Mouse (Mus musculus): ENCODE results near the gene Mbd3. TPM values are rescaled to one million over a fixed set of nuclear protein-coding genes. Genes with fewer than 3 reads are reported as not detected.

The Mbd3 gene
- polyA plus RNA-seq, 1 experiment, result 290 TPM

DNA sequence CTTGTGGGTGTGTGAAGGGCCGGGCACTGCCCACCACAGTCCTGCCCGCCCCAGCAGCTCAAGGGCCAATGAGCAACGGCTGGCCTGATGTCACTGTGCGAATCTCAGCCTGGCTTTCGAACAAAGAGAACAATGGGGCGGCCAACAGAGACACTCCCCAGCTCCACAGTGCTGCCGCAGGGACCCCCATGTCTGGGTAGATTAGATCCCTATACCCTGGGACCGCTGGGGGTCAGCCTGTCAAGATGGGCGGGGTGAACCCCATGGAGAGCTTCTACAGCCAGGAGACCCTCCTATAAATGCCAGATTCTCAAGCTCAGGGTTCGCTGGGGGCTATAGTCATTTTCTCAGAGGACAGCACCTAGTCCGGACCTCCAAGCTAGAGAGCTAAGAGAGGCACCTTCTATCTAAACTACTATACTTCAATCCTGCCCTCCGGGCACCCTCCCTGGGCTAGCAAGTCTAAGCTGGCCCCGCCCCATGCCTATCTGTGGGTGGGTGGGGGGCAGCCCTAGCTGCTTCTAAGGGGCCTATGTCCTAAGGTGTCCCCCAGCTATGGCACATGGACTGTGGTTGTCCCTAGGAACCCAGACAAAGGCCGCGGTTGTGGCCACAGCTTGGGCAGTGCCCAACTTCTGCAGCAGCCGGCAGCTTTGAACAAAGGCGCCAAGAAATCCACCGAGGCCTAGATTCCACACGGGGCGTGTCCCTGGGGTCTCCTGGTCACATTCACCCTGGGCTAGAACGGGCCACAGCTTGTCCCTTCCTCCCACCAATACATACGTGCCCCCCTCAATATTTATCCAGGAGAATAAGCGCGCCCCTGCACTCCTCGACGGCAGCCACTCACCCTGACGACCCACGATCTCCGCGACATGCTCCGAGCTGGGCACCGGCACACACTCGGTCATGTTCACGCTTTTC lies 13.3 kb downstream of the Mbd3 start:
- Histone ChIP-seq H3K4me1 (replicated peaks; ENCODE audit: control insufficient read depth, insufficient read depth, low read length) (peaks cover 35% of the 10 kb centered on the region), H3K4me3 (ENCODE audit: control insufficient read depth, insufficient read depth, low read length) (peak overlapping the region; percentile 50), H3K27ac (ENCODE audit: control insufficient read depth, insufficient read depth, low read length) (no peak overlapping the region), H3K27me3 (ENCODE audit: control insufficient read depth, insufficient read depth, low read length) (peaks cover 8% of the 10 kb centered on the region; the same call in 1 of the 2 replicates), H3K36me3 (ENCODE audit: control insufficient read depth, insufficient read depth, low read length) (peaks cover 12% of the 10 kb centered on the region)
- no peak for DNase-seq
- TF ChIP-seq POLR2A (IDR thresholded peaks at IDR 0.05; ENCODE audit: control insufficient read depth, extremely low read depth, insufficient read depth, low read length, poor library complexity) (0 out of 2 replicates have a peak, but pooled peaks have one; percentile 10), CTCF (IDR thresholded peaks at IDR 0.05; ENCODE audit: borderline replicate concordance, control insufficient read depth, extremely low read depth, insufficient read depth, low read length, poor library complexity) (no peak)
- 46% methylated on average over 34 of the region's 34 CpGs for WGBS

DNA sequence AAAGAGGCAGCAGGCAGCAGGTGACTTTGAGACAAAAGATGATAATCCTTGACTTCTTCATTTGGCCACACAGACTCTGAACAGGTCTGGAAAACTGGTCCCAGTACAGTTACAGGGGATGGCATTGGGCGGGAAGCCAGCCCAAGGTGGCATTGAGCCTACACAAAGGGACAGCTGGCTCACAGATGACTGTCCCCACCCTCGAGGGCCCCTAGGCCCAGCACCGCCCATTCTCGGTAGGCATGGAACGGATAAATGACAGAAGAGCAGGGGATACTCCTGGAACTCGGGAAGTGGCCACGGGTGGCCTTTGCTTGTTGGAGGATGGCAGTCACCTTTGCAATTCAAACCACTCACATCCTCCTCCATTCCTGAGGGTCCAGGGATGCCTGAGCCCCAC lies 14.0 kb downstream of the Mbd3 start:
- no peak for TF ChIP-seq CTCF (IDR thresholded peaks at IDR 0.05; ENCODE audit: borderline replicate concordance, control insufficient read depth, extremely low read depth, insufficient read depth, low read length, poor library complexity)
- no peak for TF ChIP-seq POLR2A (IDR thresholded peaks at IDR 0.05; ENCODE audit: control insufficient read depth, extremely low read depth, insufficient read depth, low read length, poor library complexity)
- Histone ChIP-seq H3K4me3 (ENCODE audit: control insufficient read depth, insufficient read depth, low read length) (no peak overlapping the region), H3K27ac (ENCODE audit: control insufficient read depth, insufficient read depth, low read length) (no peak overlapping the region), H3K36me3 (ENCODE audit: control insufficient read depth, insufficient read depth, low read length) (peaks cover 13% of the 10 kb centered on the region), H3K4me1 (replicated peaks; ENCODE audit: control insufficient read depth, insufficient read depth, low read length) (peaks cover 35% of the 10 kb centered on the region), H3K27me3 (ENCODE audit: control insufficient read depth, insufficient read depth, low read length) (peaks cover 8% of the 10 kb centered on the region; the same call in 1 of the 2 replicates)
- 82% methylated on average over 7 of the region's 7 CpGs for WGBS
- DNase-seq, result no peak

DNA sequence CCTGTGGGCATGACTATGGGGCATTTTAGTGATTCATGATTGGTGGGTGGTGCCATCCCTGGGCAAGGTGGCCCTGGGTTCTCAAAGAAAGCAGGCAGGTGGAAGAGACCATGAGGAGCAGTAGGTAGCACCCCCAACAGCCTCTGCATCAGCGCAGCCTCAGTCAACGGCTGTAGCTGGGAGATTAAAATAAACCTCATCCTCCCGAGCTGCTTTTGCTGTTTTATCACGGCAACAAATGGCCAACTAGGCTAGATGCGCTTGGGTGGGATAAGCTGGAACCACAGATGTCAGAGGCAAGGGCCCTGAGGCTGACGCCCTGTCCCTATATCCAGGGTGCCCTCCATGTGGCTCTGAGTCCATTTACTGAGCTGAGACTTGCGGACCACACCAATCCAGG lies 14.6 kb downstream of the Mbd3 start:
- TF ChIP-seq CTCF (IDR thresholded peaks at IDR 0.05; ENCODE audit: borderline replicate concordance, control insufficient read depth, extremely low read depth, insufficient read depth, low read length, poor library complexity) (no peak), POLR2A (IDR thresholded peaks at IDR 0.05; ENCODE audit: control insufficient read depth, extremely low read depth, insufficient read depth, low read length, poor library complexity) (no peak)
- Histone ChIP-seq H3K4me3 (ENCODE audit: control insufficient read depth, insufficient read depth, low read length) (no peak overlapping the region), H3K27ac (ENCODE audit: control insufficient read depth, insufficient read depth, low read length) (no peak overlapping the region), H3K4me1 (replicated peaks; ENCODE audit: control insufficient read depth, insufficient read depth, low read length) (peaks cover 35% of the 10 kb centered on the region), H3K27me3 (ENCODE audit: control insufficient read depth, insufficient read depth, low read length) (peaks cover 8% of the 10 kb centered on the region; the same call in 1 of the 2 replicates), H3K36me3 (ENCODE audit: control insufficient read depth, insufficient read depth, low read length) (peaks cover 13% of the 10 kb centered on the region)
- DNase-seq, result no peak
- 95% methylated on average over 7 of the region's 7 CpGs for WGBS

- 97% methylated on average over 4 of the region's 4 CpGs for WGBS
- peaks cover 35% of the 10 kb centered on the region for H3K4me1 ChIP-seq (replicated peaks; ENCODE audit: control insufficient read depth, insufficient read depth, low read length)
Measured at GRCm38 (mm10) chr10:80384115-80384639, 15.2 kb downstream of the Mbd3 start.

GRCm38 (mm10) chr10:80383431-80383830 lies 15.9 kb downstream of the Mbd3 start:
- H3K4me1 ChIP-seq (replicated peaks; ENCODE audit: control insufficient read depth, insufficient read depth, low read length), result peaks cover 30% of the 10 kb centered on the region
- H3K36me3 ChIP-seq (ENCODE audit: control insufficient read depth, insufficient read depth, low read length), result peaks cover 13% of the 10 kb centered on the region
- no peak overlapping the region for H3K27ac ChIP-seq (ENCODE audit: control insufficient read depth, insufficient read depth, low read length)
- no peak overlapping the region for H3K4me3 ChIP-seq (ENCODE audit: control insufficient read depth, insufficient read depth, low read length)
- WGBS, result 89% methylated on average over 4 of the region's 4 CpGs
- peaks cover 8% of the 10 kb centered on the region; the same call in 1 of the 2 replicates for H3K27me3 ChIP-seq (ENCODE audit: control insufficient read depth, insufficient read depth, low read length)
- no peak for DNase-seq
- TF ChIP-seq POLR2A (IDR thresholded peaks at IDR 0.05; ENCODE audit: control insufficient read depth, extremely low read depth, insufficient read depth, low read length, poor library complexity) (no peak), CTCF (IDR thresholded peaks at IDR 0.05; ENCODE audit: borderline replicate concordance, control insufficient read depth, extremely low read depth, insufficient read depth, low read length, poor library complexity) (no peak)

More at GRCm38 (mm10) chr10:80384115-80384639, 15.2 kb downstream of the Mbd3 start:
- Histone ChIP-seq H3K4me3 (ENCODE audit: control insufficient read depth, insufficient read depth, low read length) (no peak overlapping the region), H3K36me3 (ENCODE audit: control insufficient read depth, insufficient read depth, low read length) (peaks cover 13% of the 10 kb centered on the region), H3K27ac (ENCODE audit: control insufficient read depth, insufficient read depth, low read length) (no peak overlapping the region), H3K27me3 (ENCODE audit: control insufficient read depth, insufficient read depth, low read length) (peaks cover 8% of the 10 kb centered on the region; the same call in 1 of the 2 replicates)
- no peak for DNase-seq
- TF ChIP-seq CTCF (IDR thresholded peaks at IDR 0.05; ENCODE audit: borderline replicate concordance, control insufficient read depth, extremely low read depth, insufficient read depth, low read length, poor library complexity) (no peak), POLR2A (IDR thresholded peaks at IDR 0.05; ENCODE audit: control insufficient read depth, extremely low read depth, insufficient read depth, low read length, poor library complexity) (no peak)

DNA sequence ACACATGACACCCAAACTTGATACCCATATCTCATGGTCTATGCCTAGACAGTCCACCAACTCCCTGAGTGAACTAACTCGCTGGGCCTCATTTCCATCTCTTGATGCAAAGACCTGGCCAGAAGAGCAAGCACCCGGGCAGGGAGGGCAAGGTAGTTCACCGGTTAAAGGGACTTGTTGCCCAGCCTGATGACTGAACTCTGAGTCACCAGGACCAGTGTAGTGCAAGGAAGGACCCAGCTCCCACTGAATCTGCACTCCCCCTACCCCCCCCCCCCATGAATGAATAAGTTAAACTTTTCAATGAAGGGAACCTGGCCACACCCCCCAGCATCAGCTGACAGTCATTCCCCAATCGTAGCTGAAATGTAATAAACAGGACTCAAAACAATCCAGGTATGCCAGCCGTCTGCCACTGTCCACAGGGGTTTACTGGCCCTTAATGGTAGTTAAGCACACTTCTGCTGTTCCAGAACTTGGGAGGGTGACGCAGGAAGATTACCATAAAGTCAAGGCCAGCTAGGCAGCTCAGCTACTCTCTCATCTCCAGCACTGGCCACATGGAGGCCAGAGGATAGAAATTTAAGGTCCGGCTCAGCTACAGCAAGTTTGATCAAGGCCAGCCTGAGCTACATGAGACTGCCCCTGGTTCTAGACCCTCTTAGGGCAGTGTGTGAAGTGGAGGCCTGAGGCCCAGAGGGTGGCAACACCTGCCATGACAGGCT lies 16.5 kb downstream of the Mbd3 start:
- no peak for DNase-seq
- no peak overlapping the region for H3K4me3 ChIP-seq (ENCODE audit: control insufficient read depth, insufficient read depth, low read length)
- peaks cover 24% of the 10 kb centered on the region for H3K4me1 ChIP-seq (replicated peaks; ENCODE audit: control insufficient read depth, insufficient read depth, low read length)
- peaks cover 8% of the 10 kb centered on the region; the same call in 1 of the 2 replicates for H3K27me3 ChIP-seq (ENCODE audit: control insufficient read depth, insufficient read depth, low read length)
- H3K27ac ChIP-seq (ENCODE audit: control insufficient read depth, insufficient read depth, low read length), result no peak overlapping the region
- WGBS, result 95% methylated on average over 7 of the region's 7 CpGs
- peaks cover 13% of the 10 kb centered on the region for H3K36me3 ChIP-seq (ENCODE audit: control insufficient read depth, insufficient read depth, low read length)
- TF ChIP-seq CTCF (IDR thresholded peaks at IDR 0.05; ENCODE audit: borderline replicate concordance, control insufficient read depth, extremely low read depth, insufficient read depth, low read length, poor library complexity) (no peak), POLR2A (IDR thresholded peaks at IDR 0.05; ENCODE audit: control insufficient read depth, extremely low read depth, insufficient read depth, low read length, poor library complexity) (no peak)

Measured in thymus, adult 2 months (tissue).